Mouse (Mus musculus) neural tube, embryonic 12.5 days (tissue): ENCODE results near the gene Ly6g6e. TPM values are rescaled to one million over a fixed set of nuclear protein-coding genes. Genes with fewer than 3 reads are reported as not detected.

Experiments used
- ATAC-seq: fragments of 200-750 bp; cut with Nextera tagmentation; 2 replicates; pipeline ENCODE4 v1.8.0; 2017; ENCODE audit warnings: low read depth, mild to moderate bottlenecking, moderate TSS enrichment, moderate library complexity; ENCODE audit not compliant: low FRiP score
- H3K27ac ChIP-seq: fragments of 300-500 bp; sonication (generic); 2 replicates; pipeline ENCODE4 v1.5.1; 2016
- H3K27me3 ChIP-seq: fragments of 300-500 bp; sonication (generic); replicated peaks from 2 replicates; pipeline ENCODE4 v1.6.1; 2016; ENCODE audit warnings: mild to moderate bottlenecking
- H3K36me3 ChIP-seq: fragments of 300-500 bp; sonication (generic); 2 replicates; pipeline ENCODE4 v1.6.1; 2016; ENCODE audit warnings: mild to moderate bottlenecking
- H3K4me1 ChIP-seq: fragments of 300-500 bp; sonication (generic); 2 replicates; pipeline ENCODE4 v1.6.1; 2016
- H3K4me2 ChIP-seq: fragments of 300-500 bp; sonication (generic); replicated peaks from 2 replicates; pipeline ENCODE4 v1.6.1; 2016; ENCODE audit warnings: mild to moderate bottlenecking
- H3K4me3 ChIP-seq: fragments of 300-500 bp; sonication (generic); 2 replicates; pipeline ENCODE4 v1.5.1; 2016
- H3K9ac ChIP-seq: fragments of 300-500 bp; sonication (generic); 2 replicates; pipeline ENCODE4 v1.6.1; 2016; ENCODE audit warnings: mild to moderate bottlenecking
- H3K9me3 ChIP-seq: fragments of 300-500 bp; sonication (generic); 2 replicates; pipeline ENCODE4 v1.6.1; 2016; ENCODE audit warnings: mild to moderate bottlenecking
- WGBS: fragments of 180-500 bp; shearing (Covaris S2); methylation state at CpG from one replicate; pipeline ENCODE4 v1.1.7; 2016; 5-methylcytosine and 5-hydroxymethylcytosine counted together
- polyA plus RNA-seq: library from polyadenylated mRNA; unstranded; fragments of >200 nt; fragmentation: Nextera tagmentation; extraction: Ambion mirVana; gene quantifications from 2 replicates; pipeline ENCODE4 v1.2.1, GENCODE M21; 2016

Gene Ly6g6e
- polyA plus RNA-seq, 1 experiment from 2014 or later, result 0.38 TPM

GRCm38 (mm10) chr17:35052271-35052798, 24.4 kb upstream of the Ly6g6e start:
- Histone ChIP-seq H3K9me3 (no peaks in the 10 kb centered on the region), H3K36me3 (peaks cover 35% of the 10 kb centered on the region), H3K27ac (peak overlapping the region; percentile 83), H3K27me3 (no peaks in the 10 kb centered on the region), H3K4me1 (peaks cover 46% of the 10 kb centered on the region), H3K9ac (peak overlapping the region; percentile 80), H3K4me2 (peak overlapping the region; percentile 82), H3K4me3 (peak overlapping the region; percentile 42)
- no peak for ATAC-seq
- WGBS, result 84% methylated on average over 12 of the region's 12 CpGs

GRCm38 (mm10) chr17:35055691-35056495, 20.8 kb upstream of the Ly6g6e start:
- peaks cover 43% of the 10 kb centered on the region for H3K36me3 ChIP-seq

GRCm38 (mm10) chr17:35057090-35057489, 19.6 kb upstream of the Ly6g6e start:
- Histone ChIP-seq H3K4me2 (no peak overlapping the region), H3K27ac (no peak overlapping the region), H3K9me3 (no peaks in the 10 kb centered on the region), H3K36me3 (peaks cover 53% of the 10 kb centered on the region), H3K27me3 (no peaks in the 10 kb centered on the region), H3K4me1 (peaks cover 30% of the 10 kb centered on the region), H3K9ac (no peak overlapping the region), H3K4me3 (no peak overlapping the region)
- 79% methylated on average over 3 of the region's 3 CpGs for WGBS
- ATAC-seq, result no peak

More at GRCm38 (mm10) chr17:35055691-35056495, 20.8 kb upstream of the Ly6g6e start:
- no peaks in the 10 kb centered on the region for H3K27me3 ChIP-seq
- no peak overlapping the region for H3K4me2 ChIP-seq
- ATAC-seq, result no peak
- H3K4me1 ChIP-seq, result peaks cover 40% of the 10 kb centered on the region
- H3K9me3 ChIP-seq, result no peaks in the 10 kb centered on the region
- no peak overlapping the region for H3K9ac ChIP-seq
- no peak overlapping the region for H3K4me3 ChIP-seq
- H3K27ac ChIP-seq, result no peak overlapping the region
- WGBS, result 92% methylated on average over 7 of the region's 7 CpGs

DNA sequence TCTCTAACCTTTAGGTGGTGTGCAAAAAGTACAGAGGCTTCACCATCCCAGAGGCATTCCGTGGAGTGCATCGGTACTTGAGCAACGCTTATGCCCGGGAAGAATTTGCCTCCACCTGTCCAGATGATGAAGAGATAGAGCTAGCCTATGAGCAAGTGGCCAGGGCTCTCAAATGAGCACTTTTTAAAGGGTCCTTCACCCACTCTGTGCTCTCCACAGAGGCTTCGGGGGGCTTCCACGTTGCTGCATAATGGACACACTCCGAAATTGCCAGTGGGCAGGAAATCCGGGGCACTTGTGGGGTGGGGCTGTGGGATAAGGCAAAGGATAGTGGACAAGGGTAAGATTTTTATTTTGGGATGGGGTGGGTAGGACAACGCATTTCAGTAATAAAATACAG, 18.4 kb upstream of the Ly6g6e start:
- no peak overlapping the region for H3K4me3 ChIP-seq
- 0 out of 2 replicates have a peak overlapping the region, but pooled peaks have one; percentile 13 for H3K9ac ChIP-seq
- peaks cover 56% of the 10 kb centered on the region for H3K36me3 ChIP-seq
- peaks cover 21% of the 10 kb centered on the region for H3K4me1 ChIP-seq
- no peak overlapping the region for H3K27ac ChIP-seq
- no peaks in the 10 kb centered on the region for H3K9me3 ChIP-seq
- ATAC-seq, result 0 out of 2 replicates have a peak, but pooled peaks have one; percentile 0
- peak overlapping the region; percentile 94 for H3K4me2 ChIP-seq
- H3K27me3 ChIP-seq, result no peaks in the 10 kb centered on the region
- 70% methylated on average over 9 of the region's 9 CpGs for WGBS

- Histone ChIP-seq H3K4me3 (peak within 1 kb of the TSS; percentile 80), H3K9ac (peak within 1 kb of the TSS; percentile 86), H3K36me3 (peaks cover 50% of the 10 kb centered on the region), H3K27me3 (0 out of 2 replicates have a peak, but pooled peaks cover 3% of the 10 kb centered on the region), H3K4me2 (peak within 1 kb of the TSS; percentile 94), H3K27ac (peak within 1 kb of the TSS; percentile 75), H3K9me3 (no peaks in the 10 kb centered on the region), H3K4me1 (peaks cover 23% of the 10 kb centered on the region)
- WGBS, result under 1% methylated on average over 57 of the region's 57 CpGs
- peak; percentile 93 for ATAC-seq
Measured at GRCm38 (mm10) chr17:35058911-35059892, 17.5 kb upstream of the Ly6g6e start, which contains the start of gene Ddah2. TSS of gene Ddah2 (plus strand) at chr17:35059035.

- Histone ChIP-seq H3K4me3 (peak overlapping the region; percentile 80), H3K36me3 (peaks cover 46% of the 10 kb centered on the region), H3K4me1 (peaks cover 29% of the 10 kb centered on the region), H3K27me3 (0 out of 2 replicates have a peak, but pooled peaks cover 4% of the 10 kb centered on the region), H3K9me3 (no peaks in the 10 kb centered on the region), H3K27ac (no peak overlapping the region), H3K9ac (peak overlapping the region; percentile 86), H3K4me2 (peak overlapping the region; percentile 94)
- 23% methylated on average over 14 of the region's 14 CpGs for WGBS
- ATAC-seq, result 0 out of 2 replicates have a peak, but pooled peaks have one; percentile 0
Measured at GRCm38 (mm10) chr17:35060071-35060470, 16.6 kb upstream of the Ly6g6e start.

GRCm38 (mm10) chr17:35060737-35061297, 15.9 kb upstream of the Ly6g6e start:
- 57% methylated on average over 22 of the region's 22 CpGs for WGBS
- no peak overlapping the region for H3K27ac ChIP-seq

GRCm38 (mm10) chr17:35061299-35061698, 15.4 kb upstream of the Ly6g6e start:
- Histone ChIP-seq H3K36me3 (peaks cover 35% of the 10 kb centered on the region), H3K4me2 (peak overlapping the region; percentile 94), H3K4me1 (peaks cover 37% of the 10 kb centered on the region), H3K9me3 (no peaks in the 10 kb centered on the region), H3K4me3 (no peak overlapping the region), H3K27ac (no peak overlapping the region), H3K9ac (no peak overlapping the region; the same call in 1 of the 2 replicates), H3K27me3 (peaks cover 16% of the 10 kb centered on the region)
- 85% methylated on average over 8 of the region's 8 CpGs for WGBS
- no peak for ATAC-seq

More at GRCm38 (mm10) chr17:35060737-35061297, 15.9 kb upstream of the Ly6g6e start:
- H3K4me2 ChIP-seq, result peak overlapping the region; percentile 94
- peak overlapping the region; percentile 86; the same call in 1 of the 2 replicates for H3K9ac ChIP-seq
- peaks cover 39% of the 10 kb centered on the region for H3K36me3 ChIP-seq
- H3K27me3 ChIP-seq, result peaks cover 11% of the 10 kb centered on the region
- peak overlapping the region; percentile 80; the same call in 1 of the 2 replicates for H3K4me3 ChIP-seq
- H3K9me3 ChIP-seq, result no peaks in the 10 kb centered on the region
- H3K4me1 ChIP-seq, result peaks cover 36% of the 10 kb centered on the region
- no peak for ATAC-seq

DNA sequence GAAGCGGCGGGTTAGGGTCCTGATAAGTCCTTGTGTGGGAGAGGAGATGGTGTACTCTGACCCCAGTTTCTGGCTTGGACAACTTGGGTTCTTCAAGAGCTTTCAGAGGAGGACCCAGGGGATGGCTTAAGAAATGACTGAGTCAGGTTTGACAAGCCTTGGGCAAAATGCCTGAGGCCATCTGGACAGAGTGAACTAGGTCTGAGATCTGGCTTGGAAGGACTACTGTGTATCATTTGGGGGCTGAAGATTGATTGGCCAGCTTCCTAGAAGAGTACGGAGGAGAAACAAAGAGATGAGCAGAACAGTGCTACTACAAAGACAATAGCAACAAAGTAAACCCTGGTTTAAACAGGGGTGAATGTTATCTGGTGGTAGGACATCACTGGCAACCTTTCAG, 13.2 kb upstream of the Ly6g6e start:
- Histone ChIP-seq H3K9me3 (no peaks in the 10 kb centered on the region), H3K27me3 (peaks cover 26% of the 10 kb centered on the region), H3K4me2 (no peak overlapping the region), H3K27ac (no peak overlapping the region), H3K4me1 (peaks cover 34% of the 10 kb centered on the region), H3K9ac (no peak overlapping the region), H3K4me3 (no peak overlapping the region), H3K36me3 (peaks cover 27% of the 10 kb centered on the region)
- no peak for ATAC-seq
- 82% methylated on average over 3 of the region's 3 CpGs for WGBS

- Histone ChIP-seq H3K36me3 (peaks cover 27% of the 10 kb centered on the region), H3K27me3 (peaks cover 26% of the 10 kb centered on the region), H3K9me3 (no peaks in the 10 kb centered on the region), H3K27ac (no peak overlapping the region), H3K4me3 (peak overlapping the region; percentile 26; the same call in 1 of the 2 replicates), H3K4me2 (peak overlapping the region; percentile 61), H3K9ac (no peak overlapping the region), H3K4me1 (peaks cover 31% of the 10 kb centered on the region)
- WGBS, result 32% methylated on average over 10 of the region's 10 CpGs
- ATAC-seq, result no peak
Measured at GRCm38 (mm10) chr17:35064378-35064877, 12.3 kb upstream of the Ly6g6e start.
